Mouse (Mus musculus) limb, embryonic 14.5 days (tissue): ENCODE data around the gene Bcl2l12. TPM values are rescaled to one million over a fixed set of nuclear protein-coding genes. Genes with fewer than 3 reads are reported as not detected.

Experiments used
- ATAC-seq: fragments of 200-750 bp; cut with Nextera tagmentation; 2 replicates; pipeline ENCODE4 v1.8.0; 2017; ENCODE audit warnings: low read depth, moderate number of reproducible peaks, moderate TSS enrichment; ENCODE audit not compliant: low FRiP score
- DNase-seq: peaks from one replicate; pipeline ENCODE4 v3.0.0-alpha.2; 2015; ENCODE audit warnings: low spot score
- H3K27ac ChIP-seq: fragments of 300-500 bp; sonication (generic); replicated peaks from 2 replicates; pipeline ENCODE4 v1.5.1; 2014; ENCODE audit warnings: low read depth, mild to moderate bottlenecking, low read length, moderate library complexity, mixed read lengths
- H3K27me3 ChIP-seq: fragments of 300-500 bp; sonication (generic); 2 replicates; pipeline ENCODE4 v1.6.1; 2014; ENCODE audit warnings: low read length, mixed read lengths; ENCODE audit not compliant: control insufficient read depth, insufficient read depth
- H3K36me3 ChIP-seq: fragments of 300-500 bp; sonication (generic); 2 replicates; pipeline ENCODE4 v1.6.1; 2014; ENCODE audit warnings: mild to moderate bottlenecking, low read length, moderate library complexity, mixed read lengths; ENCODE audit not compliant: control insufficient read depth, insufficient read depth
- H3K4me1 ChIP-seq: fragments of 300-500 bp; sonication (generic); 2 replicates; pipeline ENCODE4 v1.6.1; 2014; ENCODE audit warnings: antibody characterized with exemption, low read length, mixed read lengths; ENCODE audit not compliant: control insufficient read depth, insufficient read depth
- H3K4me2 ChIP-seq: fragments of 300-500 bp; sonication (generic); replicated peaks from 2 replicates; pipeline ENCODE4 v1.6.1; 2014; ENCODE audit warnings: low read depth, mild to moderate bottlenecking, low read length, moderate library complexity; ENCODE audit not compliant: severe bottlenecking
- H3K4me3 ChIP-seq: fragments of 300-500 bp; sonication (generic); replicated peaks from 2 replicates; pipeline ENCODE4 v1.5.1; 2014; ENCODE audit warnings: low read length
- H3K9ac ChIP-seq: fragments of 300-500 bp; sonication (generic); 2 replicates; pipeline ENCODE4 v1.6.1; 2014; ENCODE audit warnings: mild to moderate bottlenecking, low read depth, low read length, moderate library complexity; ENCODE audit not compliant: severe bottlenecking
- H3K9me3 ChIP-seq: fragments of 300-500 bp; sonication (generic); 2 replicates; pipeline ENCODE4 v1.6.1; 2016; ENCODE audit warnings: low read length; ENCODE audit not compliant: control insufficient read depth
- POLR2A ChIP-seq: fragments of 200-500 bp; IDR thresholded peaks from 2 replicates; pipeline ENCODE4 v1.8.0; 2012; ENCODE audit warnings: inconsistent platforms, mild to moderate bottlenecking, moderate library complexity, borderline replicate concordance; ENCODE audit not compliant: insufficient read depth, insufficient read length; ENCODE audit errors: extremely low read depth
- WGBS: fragments of 180-500 bp; shearing (Covaris S2); extraction: QIAGEN DNeasy Blood & Tissue Kit; methylation state at CpG from one replicate; pipeline ENCODE4 v1.1.7; 2014; 5-methylcytosine and 5-hydroxymethylcytosine counted together
- polyA plus RNA-seq, 2 experiments: library from polyadenylated mRNA; depleted of rRNA in 1 of 2; stranded (reverse) in 1 of 2; unstranded in 1 of 2; fragments of >200 nt; fragmentation: Nextera tagmentation in 1 of 2; extraction: Ambion mirVana in 1 of 2; gene quantifications; 2 replicates each; pipeline versions ENCODE4 v1.2.1 to v1.2.3; 2012 to 2014

Gene Bcl2l12
- polyA plus RNA-seq, 2 experiments: 54.9 to 81.3 TPM

DNA sequence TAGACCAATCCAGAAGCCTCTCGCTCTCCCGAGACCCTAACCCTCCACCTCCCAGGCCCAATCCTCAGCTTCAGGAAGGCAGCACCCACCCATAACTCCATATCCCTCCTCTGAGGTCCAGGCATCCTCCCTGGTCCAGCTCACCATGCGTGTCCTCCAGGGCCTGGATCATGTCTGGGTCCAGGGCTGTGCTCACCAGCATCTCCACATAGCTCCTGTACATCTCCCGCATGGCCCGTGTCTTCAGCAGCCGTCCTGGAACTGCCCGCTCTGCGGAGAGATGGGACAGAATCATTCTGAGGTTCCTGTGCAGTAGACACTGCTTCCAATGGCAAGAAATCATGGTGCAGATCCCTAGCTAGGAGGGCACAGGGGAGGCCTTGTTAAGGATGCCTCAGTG is 32.3 kb upstream of the Bcl2l12 start:
- Histone ChIP-seq H3K9ac (no peak overlapping the region), H3K27me3 (no peaks in the 10 kb centered on the region), H3K36me3 (peaks cover 94% of the 10 kb centered on the region), H3K27ac (no peak overlapping the region), H3K9me3 (no peaks in the 10 kb centered on the region), H3K4me3 (no peak overlapping the region), H3K4me2 (no peak overlapping the region), H3K4me1 (no peaks in the 10 kb centered on the region)
- no peak for ATAC-seq
- 95% methylated on average over 8 of the region's 8 CpGs for WGBS
- TF ChIP-seq POLR2A: no peak
- DNase-seq: no peak

DNA sequence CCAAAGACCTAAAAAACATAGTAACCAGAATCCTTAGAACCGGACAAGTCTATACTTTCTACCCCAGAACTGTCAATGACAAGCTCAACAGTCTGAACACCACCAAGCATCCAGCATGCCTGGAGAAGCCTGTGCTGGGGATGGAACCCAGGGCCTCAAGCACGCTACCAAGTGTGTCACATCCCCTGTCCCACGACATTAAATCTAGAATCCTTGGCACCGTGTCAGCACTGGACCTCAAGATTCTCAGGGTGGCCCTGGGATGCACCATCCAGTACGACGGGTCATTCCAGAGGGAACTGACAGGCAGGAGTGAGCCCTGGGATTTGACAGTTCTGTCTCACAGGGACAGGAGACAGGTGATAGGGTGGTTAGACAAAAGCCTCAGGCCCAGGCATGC is 31.5 kb upstream of the Bcl2l12 start:
- Histone ChIP-seq H3K4me2 (no peak overlapping the region), H3K9me3 (no peaks in the 10 kb centered on the region), H3K9ac (no peak overlapping the region), H3K4me3 (no peak overlapping the region), H3K4me1 (no peaks in the 10 kb centered on the region), H3K36me3 (peaks cover 86% of the 10 kb centered on the region), H3K27ac (no peak overlapping the region), H3K27me3 (no peaks in the 10 kb centered on the region)
- ATAC-seq (no peak), DNase-seq (no peak)
- TF ChIP-seq POLR2A: no peak
- WGBS: 96% methylated on average over 6 of the region's 6 CpGs

DNA sequence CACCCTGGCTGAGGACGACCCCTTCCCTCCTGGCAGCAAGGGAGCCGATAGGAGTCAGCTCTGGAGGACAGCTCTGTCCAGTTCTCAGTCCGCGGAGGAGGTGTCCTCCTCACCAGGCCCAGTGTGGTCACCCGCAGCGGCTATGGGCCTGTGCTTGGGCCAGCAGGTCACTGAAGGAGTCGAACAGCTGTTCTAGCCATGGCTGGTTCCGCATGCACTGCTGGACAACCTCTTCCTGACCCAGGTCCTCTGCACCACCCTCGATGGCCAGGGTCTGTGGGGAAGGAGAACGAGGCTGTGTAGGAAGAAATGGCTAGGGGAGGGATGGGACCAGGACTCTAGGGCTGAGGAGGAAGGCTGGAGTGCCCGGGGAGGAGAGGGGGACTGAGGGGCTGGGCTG is 29.8 kb upstream of the Bcl2l12 start:
- ATAC-seq: no peak
- no peak overlapping the region for H3K9ac ChIP-seq
- no peak for DNase-seq
- no peak overlapping the region for H3K4me2 ChIP-seq
- 89% methylated on average over 11 of the region's 11 CpGs for WGBS
- H3K9me3 ChIP-seq: no peaks in the 10 kb centered on the region
- no peaks in the 10 kb centered on the region for H3K27me3 ChIP-seq
- H3K36me3 ChIP-seq: peaks cover 69% of the 10 kb centered on the region
- no peaks in the 10 kb centered on the region for H3K4me1 ChIP-seq
- no peak overlapping the region for H3K4me3 ChIP-seq
- TF ChIP-seq POLR2A: no peak
- no peak overlapping the region for H3K27ac ChIP-seq

DNA sequence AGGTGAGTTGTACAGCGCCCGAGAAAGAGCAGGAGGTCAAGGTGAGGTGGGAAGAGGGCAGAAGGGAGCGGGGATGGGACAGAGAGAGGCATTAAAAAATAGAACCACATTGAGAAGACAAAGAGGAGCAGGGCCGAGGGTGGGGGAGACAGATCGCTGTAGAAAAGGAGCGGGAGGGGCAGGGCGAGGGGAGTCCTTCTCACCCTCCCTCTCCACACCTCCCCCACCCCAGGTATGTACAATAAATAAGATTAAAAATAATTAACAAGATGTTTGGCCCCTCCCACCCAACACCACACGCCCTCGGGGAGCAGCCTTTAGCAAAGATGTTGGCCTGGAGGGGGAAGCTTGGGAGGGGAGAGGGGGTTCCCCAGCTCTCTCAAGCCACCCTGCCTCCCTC is 29.2 kb upstream of the Bcl2l12 start:
- Histone ChIP-seq H3K9ac (no peak overlapping the region), H3K4me2 (no peak overlapping the region), H3K4me3 (no peak overlapping the region), H3K9me3 (no peaks in the 10 kb centered on the region), H3K4me1 (no peaks in the 10 kb centered on the region), H3K27ac (no peak overlapping the region), H3K27me3 (no peaks in the 10 kb centered on the region), H3K36me3 (peaks cover 63% of the 10 kb centered on the region)
- no peak for ATAC-seq
- DNase-seq: no peak
- WGBS: 89% methylated on average over 9 of the region's 9 CpGs
- no peak for TF ChIP-seq POLR2A

DNA sequence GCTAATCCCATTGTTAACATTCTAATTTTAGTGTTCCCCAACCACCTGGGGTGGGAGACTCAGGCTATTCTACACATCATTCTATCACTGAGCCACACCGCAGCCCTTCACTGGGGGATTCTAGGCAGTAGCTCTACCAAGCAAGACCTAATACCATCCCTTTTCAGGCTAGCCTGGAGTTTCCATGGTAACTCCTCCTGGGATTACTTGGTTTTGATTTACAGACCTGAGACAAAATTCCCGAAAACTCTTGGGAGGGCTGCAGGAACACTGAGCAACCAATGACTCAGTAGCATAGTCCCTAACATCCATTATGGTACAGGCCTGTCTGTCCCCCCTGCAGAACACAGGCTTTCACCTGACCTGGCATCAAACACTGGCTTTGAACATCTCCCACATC is 27.7 kb upstream of the Bcl2l12 start:
- 51% methylated on average over 2 of the region's 2 CpGs for WGBS
- Histone ChIP-seq H3K9ac (no peak overlapping the region), H3K27ac (no peak overlapping the region), H3K4me2 (no peak overlapping the region), H3K4me3 (no peak overlapping the region), H3K9me3 (no peaks in the 10 kb centered on the region), H3K4me1 (no peaks in the 10 kb centered on the region), H3K36me3 (peaks cover 49% of the 10 kb centered on the region), H3K27me3 (no peaks in the 10 kb centered on the region)
- DNase-seq (no peak), ATAC-seq (no peak)
- no peak for TF ChIP-seq POLR2A

DNA sequence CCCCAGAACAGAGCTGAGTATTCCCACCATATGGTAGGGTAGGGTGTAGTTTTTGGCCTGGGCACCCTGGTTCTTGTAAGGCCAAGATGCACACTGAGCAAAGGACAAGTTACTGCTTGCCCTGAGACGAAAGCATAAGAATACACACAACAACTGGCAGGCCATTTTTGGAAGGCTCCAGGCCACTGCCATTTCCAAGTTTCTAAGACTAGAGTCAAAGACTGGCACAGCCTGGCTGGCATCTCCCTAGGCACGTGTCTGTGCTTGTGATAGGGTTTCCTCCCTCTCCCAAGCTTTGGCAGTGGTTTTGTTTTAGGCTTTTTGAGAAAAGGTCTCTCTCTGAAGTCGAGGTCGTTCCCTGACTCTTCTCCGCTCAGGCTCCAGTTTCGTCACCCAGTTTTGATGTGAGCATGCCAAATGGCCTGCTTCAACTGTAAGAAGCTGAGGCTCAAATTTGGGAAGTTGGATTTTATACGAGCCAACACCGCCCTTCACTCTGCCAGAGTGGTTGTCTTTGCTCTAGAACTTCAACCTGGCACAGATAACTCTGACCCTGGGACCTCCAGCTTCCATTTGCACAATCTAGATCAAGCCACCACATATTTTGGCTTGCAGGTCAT is 27.2 kb upstream of the Bcl2l12 start:
- no peak overlapping the region for H3K9ac ChIP-seq
- H3K36me3 ChIP-seq: peaks cover 44% of the 10 kb centered on the region
- TF ChIP-seq POLR2A: no peak
- no peak overlapping the region for H3K4me2 ChIP-seq
- H3K27ac ChIP-seq: no peak overlapping the region
- H3K27me3 ChIP-seq: no peaks in the 10 kb centered on the region
- WGBS: 70% methylated on average over 8 of the region's 8 CpGs
- no peaks in the 10 kb centered on the region for H3K4me1 ChIP-seq
- no peak for ATAC-seq
- H3K9me3 ChIP-seq: no peaks in the 10 kb centered on the region
- H3K4me3 ChIP-seq: no peak overlapping the region
- no peak for DNase-seq
